Mouse (Mus musculus) kidney, postnatal 10 days (tissue): Measurements from ENCODE around the gene Tbc1d10c.

Experiments
- DNase-seq: peaks from one replicate; pipeline ENCODE4 v3.0.0; 2021; ENCODE audit warnings: mixed read lengths

Gene Tbc1d10c

DNA sequence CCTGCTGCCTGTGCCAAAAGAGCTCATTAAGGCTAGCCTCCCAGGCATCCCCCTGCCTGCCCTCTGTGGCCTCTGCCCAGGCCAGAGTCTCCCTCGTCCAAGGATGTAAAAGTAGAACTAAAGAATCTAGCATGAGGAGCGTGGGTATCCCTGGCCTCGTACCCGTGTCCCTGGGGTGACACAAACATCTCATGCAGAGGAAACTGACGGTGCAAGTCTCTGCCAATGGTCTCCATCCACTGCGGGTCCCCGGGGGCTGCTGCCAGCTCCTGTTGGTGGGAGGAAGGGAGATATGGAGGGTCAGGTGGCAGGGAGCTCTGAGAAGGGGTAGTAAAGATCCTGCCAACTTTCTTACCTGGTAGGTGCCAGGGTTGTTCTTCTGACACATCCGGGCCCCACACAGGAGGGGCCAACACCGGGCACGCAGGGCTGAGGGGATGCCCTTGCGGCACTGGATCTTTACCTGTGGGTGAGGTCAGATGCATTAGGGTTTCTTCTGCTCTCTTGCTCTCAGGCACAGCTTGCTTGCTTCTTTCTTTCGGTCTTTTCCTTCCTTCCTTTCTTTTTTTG, 1.9 kb downstream of the Tbc1d10c start:
- no peak for DNase-seq

GRCm38 (mm10) chr19:4187303-4187702, 3.8 kb downstream of the Tbc1d10c start:
- DNase-seq = no peak

DNA sequence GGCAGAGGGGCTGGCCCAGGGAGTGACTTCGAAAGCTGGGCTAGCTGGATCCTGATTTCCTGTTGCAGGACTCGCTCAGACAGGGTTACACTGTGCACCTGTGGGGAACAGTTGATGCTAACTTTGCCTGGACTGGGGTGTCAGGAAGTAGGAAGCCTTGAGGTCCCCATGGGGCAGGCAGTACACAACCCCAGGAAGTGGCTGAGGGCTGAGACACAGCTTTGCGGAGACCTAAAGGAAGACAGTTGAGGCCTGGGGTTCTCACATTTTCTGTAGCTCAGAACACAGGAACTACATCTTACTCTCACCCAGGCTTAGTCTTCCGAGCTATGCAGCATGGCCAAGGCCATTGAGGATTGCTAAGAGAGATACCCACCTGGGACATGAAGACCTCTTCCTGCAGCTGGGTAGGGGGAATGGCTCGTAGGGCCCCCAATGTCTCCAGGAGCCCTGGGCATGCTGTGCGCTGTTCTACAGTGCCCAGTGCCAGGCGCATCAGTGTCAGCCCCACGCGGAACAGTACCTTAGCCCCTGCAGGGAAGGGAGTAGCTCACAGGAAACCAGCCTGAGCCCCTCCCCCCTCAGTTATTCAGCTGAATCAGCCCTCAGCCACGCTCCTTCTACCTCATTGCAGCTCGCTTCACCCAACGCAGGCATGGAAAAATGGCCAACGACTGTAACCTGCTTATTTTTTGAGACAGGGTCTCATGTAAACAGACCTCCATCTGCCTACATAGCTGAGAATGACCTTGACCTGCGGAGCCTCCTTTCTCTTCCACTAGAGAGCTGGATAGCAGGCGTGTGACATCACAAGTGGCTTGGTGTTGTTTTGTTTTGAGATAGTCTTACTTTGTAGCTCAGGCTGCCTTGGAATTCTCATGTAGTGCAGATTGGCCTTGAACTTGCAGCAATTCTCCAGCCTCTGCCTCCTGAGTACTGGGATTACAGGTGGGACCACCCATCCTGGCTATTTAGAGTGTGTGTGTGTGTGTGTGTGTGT, 5.8 kb downstream of the Tbc1d10c start:
- peak; percentile 68 for DNase-seq

DNA sequence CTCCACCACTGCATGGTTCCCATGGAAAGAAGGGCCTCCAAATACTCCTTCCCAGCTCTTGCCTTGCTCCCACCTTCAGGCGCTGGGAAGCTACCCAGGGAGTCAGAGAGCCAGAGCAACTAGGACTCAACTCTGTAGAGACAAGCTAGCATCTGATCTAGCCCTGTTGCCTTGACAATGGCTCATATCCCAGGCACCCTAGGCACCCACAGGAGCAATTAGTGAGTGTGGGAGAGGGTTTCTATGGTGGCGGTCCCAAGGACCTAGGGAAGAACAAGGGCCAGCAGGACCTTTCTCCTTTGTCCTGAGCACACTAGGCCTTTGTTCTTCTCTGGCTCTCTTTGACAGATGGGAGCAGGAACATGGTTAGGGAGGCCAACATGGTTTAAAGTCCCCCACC, 7.4 kb downstream of the Tbc1d10c start:
- DNase-seq = no peak

- peak; percentile 71 for DNase-seq
Measured at GRCm38 (mm10) chr19:4181892-4182291, 9.2 kb downstream of the Tbc1d10c start.

GRCm38 (mm10) chr19:4180411-4180810, 10.7 kb downstream of the Tbc1d10c start:
- DNase-seq = no peak

DNA sequence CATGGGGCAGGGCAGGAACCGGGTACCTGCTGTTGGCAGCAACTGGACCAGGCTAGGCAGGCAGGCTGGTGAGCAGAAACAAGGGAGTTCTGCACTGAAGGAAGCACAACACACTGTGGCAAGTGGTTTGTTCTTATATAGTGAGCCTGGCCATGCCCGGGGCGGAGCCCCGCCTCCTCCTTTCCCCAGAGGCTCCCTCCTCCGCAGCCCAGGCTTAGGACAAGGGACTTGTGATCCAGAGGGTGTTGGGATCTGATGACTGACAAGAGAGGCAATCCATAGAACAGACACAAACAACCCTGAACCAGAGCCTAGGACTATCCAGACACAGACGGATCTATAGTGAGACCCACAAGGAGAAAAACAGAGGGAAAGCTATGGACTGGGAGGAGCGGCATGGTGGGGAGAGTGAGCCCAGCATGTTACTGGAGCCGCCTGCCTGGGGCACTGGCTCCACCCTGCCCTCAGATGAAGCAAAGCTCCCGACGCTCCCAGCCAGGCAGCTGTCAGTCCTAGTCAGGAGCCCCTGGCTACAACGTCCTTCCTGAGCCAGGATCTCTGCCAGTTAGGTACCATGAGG, 15.6 kb downstream of the Tbc1d10c start, which contains the start of gene Carns1:
Gene Carns1 (minus strand): TSS at position 112 of the 580 bp plus-strand sequence.
- peak; percentile 60 for DNase-seq

DNA sequence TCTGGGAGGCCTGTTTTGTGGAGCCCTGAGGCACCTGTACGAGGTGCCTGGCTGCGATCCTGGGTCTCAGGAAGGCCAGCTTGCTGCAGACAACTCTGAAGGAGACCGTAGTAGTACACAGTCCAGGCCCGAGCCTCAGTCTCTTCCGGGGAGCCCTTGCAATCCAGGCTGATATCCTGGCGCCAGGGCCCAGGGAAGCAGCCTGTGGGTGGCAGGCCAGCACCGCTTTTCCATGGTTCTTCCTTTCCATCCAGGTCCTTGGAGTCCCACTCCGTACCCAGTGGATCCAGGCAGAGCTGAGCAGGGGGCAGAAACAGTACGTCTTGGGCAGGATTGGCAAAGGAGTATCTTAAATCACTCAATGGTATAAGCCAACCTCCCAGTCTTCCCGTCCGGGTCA, 18.2 kb downstream of the Tbc1d10c start:
- peak; percentile 15 for DNase-seq

GRCm38 (mm10) chr19:4171393-4172290, 19.4 kb downstream of the Tbc1d10c start:
- DNase-seq = peak; percentile 17

DNA sequence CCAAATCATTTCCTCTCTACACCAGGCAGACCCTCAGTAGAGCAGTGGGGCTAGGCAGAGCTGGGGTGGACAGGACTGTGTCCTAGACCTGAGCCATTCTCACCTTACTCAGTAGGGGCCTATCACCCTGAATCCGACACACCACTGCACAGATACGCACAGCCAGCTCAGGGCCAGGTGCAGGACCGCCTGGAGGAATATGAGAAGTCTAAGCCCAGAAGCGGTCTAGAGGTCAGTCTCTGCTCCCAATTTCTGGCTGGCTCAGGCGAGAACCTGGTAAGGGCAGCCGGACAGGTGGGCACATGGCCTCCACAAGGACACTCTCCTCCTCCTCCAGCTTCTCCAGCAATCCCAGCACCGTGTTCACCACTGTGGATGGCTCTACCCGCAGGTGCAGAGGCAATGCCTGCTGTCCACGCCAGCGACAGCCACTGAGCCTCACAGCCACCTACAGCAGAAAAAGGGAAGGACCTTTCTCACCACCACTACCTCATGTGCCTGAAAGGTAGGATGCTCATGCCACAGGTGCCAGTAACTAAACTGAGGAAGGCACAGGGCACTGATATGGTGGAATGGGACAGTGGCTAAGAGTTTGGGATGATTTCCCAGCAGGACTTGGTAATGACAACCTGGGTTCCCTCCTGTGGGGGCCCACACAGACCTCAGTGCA, 20.2 kb downstream of the Tbc1d10c start:
- no peak for DNase-seq

DNA sequence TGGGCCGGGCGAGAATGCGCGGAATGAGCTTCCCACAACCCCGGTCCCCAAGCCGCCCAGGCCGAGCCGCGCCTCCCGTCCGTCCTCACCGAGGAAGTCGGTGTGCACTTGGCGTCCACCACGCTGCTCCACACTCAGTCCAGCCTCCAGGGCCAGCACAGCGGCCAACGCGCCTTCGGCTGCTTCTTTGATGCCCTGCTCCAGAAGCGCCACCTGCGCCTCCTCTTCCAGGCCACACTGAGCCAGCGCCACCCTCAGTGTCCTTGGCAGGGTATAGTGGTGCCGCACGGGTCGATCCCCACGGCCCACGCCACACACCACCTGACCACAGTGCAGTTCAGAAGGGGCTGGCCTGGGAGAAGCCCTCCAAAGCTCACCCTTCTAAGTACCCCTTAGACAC, 21.3 kb downstream of the Tbc1d10c start:
- no peak for DNase-seq

DNA sequence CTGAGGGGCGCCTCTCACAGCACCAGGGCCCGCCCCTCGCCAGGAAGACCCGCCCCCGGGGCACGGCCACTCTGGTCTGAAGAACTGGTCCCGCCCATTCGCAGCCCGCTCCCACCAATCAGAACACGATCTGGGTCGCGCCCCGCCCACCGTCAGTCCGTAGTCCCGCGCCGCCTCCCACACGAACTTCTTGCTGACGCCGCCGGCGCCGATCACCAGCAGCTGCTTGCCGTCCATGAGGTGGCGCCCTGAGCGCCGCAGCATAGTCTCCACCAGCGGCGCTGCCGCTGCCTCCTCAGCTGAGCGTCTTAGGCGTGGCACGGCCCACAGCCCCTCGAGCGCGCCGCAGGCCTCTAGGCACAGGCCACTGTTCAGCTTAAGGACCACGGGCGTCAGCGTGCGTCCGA, 21.7 kb downstream of the Tbc1d10c start:
- peak; percentile 100 for DNase-seq

DNA sequence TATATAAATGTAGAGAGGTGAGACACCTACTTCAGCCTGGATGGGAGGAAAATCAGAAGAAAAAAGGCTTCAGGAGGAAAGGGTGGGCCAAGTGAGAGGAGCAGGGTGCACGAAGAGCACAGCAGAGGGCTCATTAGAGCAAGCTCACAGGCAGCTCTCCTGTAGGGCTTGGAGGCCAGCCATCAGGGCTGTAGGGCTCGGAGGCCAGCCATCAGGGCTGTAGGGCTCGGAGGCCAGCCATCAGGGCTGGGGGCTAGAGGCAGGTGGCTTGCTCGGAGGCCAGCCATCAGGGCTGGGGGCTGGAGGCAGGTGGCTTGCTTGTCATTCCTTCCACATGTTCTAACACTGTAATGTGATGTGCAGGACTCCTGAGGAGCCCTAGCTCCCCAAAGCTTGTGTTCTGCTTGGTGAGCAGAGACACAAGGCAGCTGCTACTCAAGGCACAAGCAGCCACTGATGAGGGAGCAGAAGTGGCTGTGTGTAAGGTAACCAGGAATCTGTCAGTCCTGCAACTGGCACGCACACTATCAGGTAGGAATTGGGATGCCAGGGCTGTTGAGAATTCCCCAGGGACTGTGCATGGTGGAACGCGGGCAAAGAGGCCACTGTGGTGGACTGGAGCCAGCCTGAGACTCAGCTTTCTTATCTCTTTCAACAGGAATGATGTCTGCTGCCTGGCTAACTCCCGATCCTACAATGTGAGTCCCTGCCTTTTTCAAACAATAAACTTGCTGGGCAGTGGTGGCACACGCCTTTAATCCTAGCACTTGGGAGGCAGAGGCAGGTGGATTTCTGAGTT, 24.2 kb downstream of the Tbc1d10c start:
- no peak for DNase-seq

GRCm38 (mm10) chr19:4164721-4165120, 26.4 kb downstream of the Tbc1d10c start:
- no peak for DNase-seq

GRCm38 (mm10) chr19:4164100-4164499, 27.0 kb downstream of the Tbc1d10c start:
- DNase-seq = no peak

- no peak for DNase-seq
Measured at GRCm38 (mm10) chr19:4163543-4163887, 27.6 kb downstream of the Tbc1d10c start.

DNA sequence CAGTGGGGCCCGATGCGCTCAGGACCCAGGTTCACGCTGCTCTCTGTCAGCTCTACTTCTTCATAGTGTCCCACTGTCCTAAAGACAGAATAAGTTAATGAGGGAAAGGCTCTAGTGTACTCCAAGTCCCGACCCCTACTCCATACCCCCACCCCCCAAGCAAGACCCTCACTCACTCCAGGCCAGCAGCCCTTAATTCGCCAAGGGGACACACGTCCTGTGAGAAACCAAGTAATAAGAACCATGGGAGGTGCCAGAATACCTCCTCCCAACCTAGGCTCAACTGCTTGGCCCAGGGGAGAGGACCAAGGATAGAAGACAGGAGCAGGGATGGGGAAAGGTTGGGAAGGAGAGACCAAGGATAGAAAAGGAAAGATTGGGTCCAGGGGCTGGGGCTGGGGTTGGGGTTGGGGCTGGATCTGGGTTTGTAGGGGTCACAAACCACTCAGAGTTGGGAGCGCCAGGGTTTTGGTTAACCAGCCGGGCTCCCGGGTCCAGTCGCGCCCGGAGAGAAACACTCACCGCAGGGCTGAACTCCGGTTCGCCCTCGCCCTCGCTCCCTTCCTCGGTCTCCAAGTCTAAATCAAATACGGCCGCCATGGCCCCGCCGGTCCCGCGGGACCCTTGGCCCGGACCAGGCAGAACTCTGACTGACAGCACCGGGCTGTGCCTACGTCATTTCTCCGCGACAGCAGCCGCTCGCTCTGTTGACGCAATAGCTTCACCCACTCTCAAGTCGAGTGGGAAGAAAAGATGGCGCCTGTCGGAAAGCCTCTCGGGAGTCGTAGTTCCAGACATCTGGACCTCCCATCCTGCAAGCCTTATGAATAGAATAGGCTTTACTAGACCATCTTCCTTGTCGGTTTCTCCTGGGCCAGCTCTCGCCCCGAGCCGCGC, 28.2 kb downstream of the Tbc1d10c start, which contains the start of gene Rps6kb2:
Gene Rps6kb2 (minus strand): TSS at position 709 of the 897 bp plus-strand sequence.
- DNase-seq = peak; percentile 99

GRCm38 (mm10) chr19:4159049-4159448, 32.0 kb downstream of the Tbc1d10c start:
- no peak for DNase-seq

DNA sequence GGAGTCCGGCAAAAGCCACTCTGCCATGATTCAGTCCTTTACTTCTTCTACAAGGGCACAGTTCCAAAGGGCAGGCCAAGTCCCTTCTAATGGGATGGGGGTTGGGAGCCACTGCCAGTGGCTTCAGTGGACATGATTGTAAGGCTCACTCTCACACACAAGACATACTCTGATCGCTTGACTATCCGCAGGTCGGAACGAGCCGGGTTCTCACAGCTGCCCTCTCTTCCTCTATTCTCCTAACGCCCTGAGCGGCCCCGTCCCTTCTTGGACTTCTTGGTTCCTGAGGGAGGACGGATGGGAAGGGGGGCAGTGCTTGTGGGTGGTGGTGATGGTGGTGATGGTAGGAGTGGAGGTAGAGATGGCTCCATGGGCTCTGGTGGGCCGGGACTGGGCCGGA, 34.3 kb downstream of the Tbc1d10c start:
- no peak for DNase-seq

DNA sequence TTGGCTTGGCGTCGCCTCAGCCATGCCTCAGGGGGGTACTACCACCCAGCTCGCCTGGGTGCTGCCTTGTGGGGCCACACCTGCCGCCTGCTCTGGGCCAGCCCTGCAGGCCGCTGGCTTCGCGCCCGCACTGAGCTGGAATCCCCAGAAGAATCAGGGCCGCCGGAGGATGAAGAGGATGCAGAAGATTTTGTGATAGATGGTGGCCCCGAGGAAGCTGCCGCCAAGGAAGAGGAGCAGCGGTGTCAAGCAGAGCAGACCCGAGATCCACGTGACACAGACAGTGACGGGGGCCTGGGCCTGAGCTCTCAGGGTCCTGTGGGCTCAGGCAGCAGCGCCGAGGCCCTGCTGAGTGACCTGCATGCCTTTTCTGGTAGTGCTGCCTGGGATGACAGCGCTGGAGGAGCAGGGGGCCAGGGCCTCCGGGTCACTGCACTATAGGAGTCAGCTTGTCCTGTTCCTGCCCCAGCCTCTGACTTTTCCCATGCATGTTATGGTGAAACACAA, 35.0 kb downstream of the Tbc1d10c start:
- DNase-seq = no peak
